Comparison of ENCODE assay signal across 29 mouse cellular contexts in genomic region chr5:21413322-21413721, GRCm38 (mm10). TPM values are rescaled to one million over a fixed set of nuclear protein-coding genes. Genes with fewer than 3 reads are reported as not detected.
"Had no signal": no experiment of that assay in that cellular context is flagged by ENCODE, and none has a peak within 500 bp of the region (broad histone marks: within the 10 kb centered on the region; RNA-seq: fewer than 3 reads in every experiment).

No protein-coding gene starts in this region.

- H3K9ac ChIP-seq: heart, embryonic 13.5 days; heart, embryonic 15.5 days; hindbrain, embryonic 13.5 days; hindbrain, embryonic 15.5 days; kidney, embryonic 15.5 days; limb, embryonic 13.5 days; limb, embryonic 15.5 days; liver, embryonic 12.5 days; liver, embryonic 14.5 days had no signal

- H3K9me3 ChIP-seq: heart, embryonic 13.5 days; heart, embryonic 15.5 days; hindbrain, embryonic 13.5 days; hindbrain, embryonic 15.5 days; kidney, embryonic 15.5 days; limb, embryonic 13.5 days; limb, embryonic 15.5 days; liver, embryonic 12.5 days had no signal

- H3K27ac ChIP-seq: heart, adult 2 months; heart, embryonic 13.5 days; heart, embryonic 15.5 days; hindbrain, embryonic 13.5 days; hindbrain, embryonic 15.5 days; hindbrain, postnatal 0 days; kidney, embryonic 15.5 days; kidney, postnatal 0 days; limb, embryonic 13.5 days; limb, embryonic 15.5 days; liver, embryonic 12.5 days; liver, embryonic 14.5 days had no signal

- H3K4me3 ChIP-seq: heart, adult 2 months; heart, embryonic 13.5 days; heart, embryonic 15.5 days; hindbrain, embryonic 13.5 days; hindbrain, embryonic 15.5 days; kidney, embryonic 15.5 days; limb, embryonic 13.5 days; limb, embryonic 15.5 days; liver, embryonic 12.5 days had no signal

- H3K36me3 ChIP-seq: heart, embryonic 13.5 days; heart, embryonic 15.5 days; hindbrain, embryonic 13.5 days; hindbrain, embryonic 15.5 days; kidney, embryonic 15.5 days; limb, embryonic 13.5 days; limb, embryonic 15.5 days; liver, embryonic 12.5 days had no signal

- H3K4me1 ChIP-seq: heart, embryonic 15.5 days; hindbrain, embryonic 13.5 days; hindbrain, embryonic 15.5 days; kidney, embryonic 15.5 days; limb, embryonic 13.5 days; limb, embryonic 15.5 days had no signal

- DNase-seq: gastrocnemius, postnatal 14 days; gastrocnemius, postnatal 36 days; heart, adult 11 months; heart, adult 2 months; heart, postnatal 14 days; heart, postnatal 36 days; kidney, adult 18-20 months; kidney, adult 9 months; kidney, postnatal 14 days; kidney, postnatal 36 days; layer of hippocampus, adult 9-11 months; layer of hippocampus, postnatal 36 days; left cerebral cortex, postnatal 4 days had no signal

- H3K27me3 ChIP-seq: heart, embryonic 13.5 days; heart, embryonic 15.5 days; hindbrain, embryonic 13.5 days; hindbrain, embryonic 15.5 days; kidney, embryonic 15.5 days; limb, embryonic 13.5 days; limb, embryonic 15.5 days; liver, embryonic 12.5 days had no signal

RNA-seq across cellular contexts. Expression of gene Ccdc146, which starts 11.2 kb away (rescaled TPM):
- total RNA-seq: hematopoietic stem cell, adult 5-6 weeks; left cerebral cortex, adult 18-20 months; liver, adult 2 months had no signal
- polyA plus RNA-seq: kidney, embryonic 15.5 days; large intestine, adult 2 months; limb, embryonic 11.5 days; limb, embryonic 13.5 days; limb, embryonic 15.5 days; liver, adult 2 months; liver, embryonic 12.5 days had no signal
